Mouse (Mus musculus) MN1 (cell line): Measurements from ENCODE around the gene Cmklr1.
"Not testable (repeated sequence)": the region's sequence is repeated elsewhere in the genome, so short reads cannot be mapped to it uniquely, and the experiment has no call there.

Experiments used
- DNase-seq: peaks from one replicate; pipeline ENCODE4 v3.0.0-alpha.2; 2016; ENCODE audit warnings: low spot score

Cmklr1 gene

GRCm38 (mm10) chr5:113585619-113586457, 64.4 kb downstream of the Cmklr1 start:
- not testable (repeated sequence) for DNase-seq

- peak; percentile 82 for DNase-seq
Measured at GRCm38 (mm10) chr5:113584439-113584838, 65.8 kb downstream of the Cmklr1 start.

- peak; percentile 87 for DNase-seq
Measured at GRCm38 (mm10) chr5:113583424-113584162, 66.6 kb downstream of the Cmklr1 start.

GRCm38 (mm10) chr5:113580801-113581200, 69.4 kb downstream of the Cmklr1 start:
- DNase-seq, result no peak

GRCm38 (mm10) chr5:113580248-113580647, 70.0 kb downstream of the Cmklr1 start:
- no peak for DNase-seq

- DNase-seq, result no peak
Measured at GRCm38 (mm10) chr5:113579128-113579527, 71.1 kb downstream of the Cmklr1 start.

GRCm38 (mm10) chr5:113578428-113578827, 71.8 kb downstream of the Cmklr1 start:
- DNase-seq, result no peak

GRCm38 (mm10) chr5:113577555-113577954, 72.7 kb downstream of the Cmklr1 start:
- DNase-seq, result no peak

GRCm38 (mm10) chr5:113570056-113570717, 80.0 kb downstream of the Cmklr1 start:
- DNase-seq, result peak; percentile 89

GRCm38 (mm10) chr5:113565858-113566257, 84.4 kb downstream of the Cmklr1 start:
- DNase-seq, result no peak

- DNase-seq, result no peak
Measured at GRCm38 (mm10) chr5:113565101-113565854, 84.9 kb downstream of the Cmklr1 start.

GRCm38 (mm10) chr5:113564463-113564862, 85.8 kb downstream of the Cmklr1 start:
- DNase-seq, result no peak
